Mouse (Mus musculus) natural killer cell, adult 2 months (primary cell): Measurements from ENCODE around the gene Psg16.
A peak's percentile ranks its signal among the peaks of the same experiment; 100 is the strongest.
"Not testable (repeated sequence)": the region's sequence is repeated elsewhere in the genome, so short reads cannot be mapped to it uniquely, and the experiment has no call there.

Experiments used
- DNase-seq, 2 experiments: peaks; one replicate each; pipeline ENCODE4 v3.0.0; 2022; ENCODE audit warnings: low spot score in 2 of 2

Psg16 gene

GRCm38 (mm10) chr7:17091280-17091679, 17.4 kb downstream of the Psg16 start:
- peak in 1 of 2 experiments; percentile 10 for DNase-seq

DNA sequence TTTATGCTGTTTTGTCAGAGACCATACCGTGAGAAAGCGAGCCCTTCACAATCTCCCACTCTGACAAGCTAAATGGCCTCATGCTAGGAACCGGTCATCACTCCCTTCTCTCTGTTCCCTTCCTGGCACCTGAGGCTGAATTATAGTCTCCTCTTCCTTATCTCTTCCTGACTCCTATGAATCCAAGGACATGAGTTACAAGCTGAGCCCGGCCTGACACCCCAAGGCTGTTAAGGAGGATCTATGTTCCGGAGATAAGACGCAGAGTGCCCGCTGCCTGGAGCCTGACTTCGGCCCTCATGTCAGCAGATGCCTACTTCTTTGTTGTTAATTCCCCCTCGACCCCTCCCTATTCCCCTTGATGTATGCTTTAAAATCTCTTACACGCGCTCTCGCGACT, 27.8 kb downstream of the Psg16 start:
- not testable (repeated sequence) for DNase-seq

- no peak for DNase-seq
Measured at GRCm38 (mm10) chr7:17135307-17135706, 61.5 kb downstream of the Psg16 start.

- DNase-seq: no peak
Measured at GRCm38 (mm10) chr7:17149931-17150330, 76.1 kb downstream of the Psg16 start, which contains the start of gene Ceacam3. Ceacam3 (plus strand) TSS chr7:17150282.

GRCm38 (mm10) chr7:17155634-17156033, 81.8 kb downstream of the Psg16 start:
- peak; percentile 9 to 24 for DNase-seq

DNA sequence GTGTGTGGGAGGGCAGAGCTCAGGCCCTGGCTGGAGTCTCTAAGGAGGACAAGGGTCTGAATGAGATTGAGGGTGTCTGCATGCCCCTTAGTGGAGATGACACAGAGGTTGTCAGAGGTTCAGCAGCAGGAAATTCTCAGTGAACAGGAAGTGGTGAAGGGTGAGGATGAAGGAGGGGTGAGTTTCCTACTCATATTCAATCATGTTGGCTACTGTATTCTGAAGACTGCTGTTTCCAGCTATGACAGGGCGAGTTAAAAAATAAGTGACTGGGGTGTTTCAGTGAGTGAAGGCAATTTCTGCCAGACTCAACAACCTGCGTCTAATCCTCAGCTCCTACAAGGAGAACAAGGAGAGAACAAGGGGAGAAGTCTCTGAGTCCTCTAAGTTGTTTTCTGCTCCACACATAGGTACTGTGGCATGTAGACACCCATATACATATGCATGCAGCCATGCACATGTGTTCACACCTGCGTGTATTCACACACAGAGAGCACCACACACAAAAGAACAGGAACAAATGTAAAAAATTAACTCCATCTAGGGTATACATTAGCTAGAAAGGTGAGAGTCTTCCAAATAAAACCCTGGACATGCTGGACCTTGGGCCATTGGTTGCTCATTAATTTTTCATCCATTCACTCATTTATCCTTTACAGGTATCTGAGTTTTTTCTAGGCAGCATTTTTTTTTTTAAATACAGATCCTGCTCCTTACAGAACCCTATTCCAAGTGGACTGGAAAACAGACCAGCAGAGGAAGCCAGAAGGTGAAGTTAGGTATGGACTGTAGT, 83.2 kb downstream of the Psg16 start:
- no peak for DNase-seq

- DNase-seq: no peak
Measured at GRCm38 (mm10) chr7:17159011-17159410, 85.2 kb downstream of the Psg16 start.

GRCm38 (mm10) chr7:17171827-17172226, 98.0 kb downstream of the Psg16 start:
- no peak for DNase-seq
